Mouse (Mus musculus): ENCODE results near the gene Gm49450. TPM values are rescaled to one million over a fixed set of nuclear protein-coding genes. Genes with fewer than 3 reads are reported as not detected.
"Not testable (repeated sequence)": the region's sequence is repeated elsewhere in the genome, so short reads cannot be mapped to it uniquely, and the experiment has no call there.

Gm49450 gene
- polyA plus RNA-seq, 1 experiment, result 82.1 TPM

GRCm38 (mm10) chr15:98940816-98941215 lies 12.5 kb downstream of the Gm49450 start:
- Histone ChIP-seq H3K4me3 (ENCODE audit: control insufficient read depth, insufficient read depth, low read length) (no peak overlapping the region), H3K4me1 (replicated peaks; ENCODE audit: control insufficient read depth, insufficient read depth, low read length) (peaks cover 7% of the 10 kb centered on the region), H3K36me3 (ENCODE audit: control insufficient read depth, insufficient read depth, low read length) (no peaks in the 10 kb centered on the region), H3K27me3 (ENCODE audit: control insufficient read depth, insufficient read depth, low read length) (no peaks in the 10 kb centered on the region), H3K27ac (ENCODE audit: control insufficient read depth, insufficient read depth, low read length) (no peak overlapping the region)
- WGBS, result 91% methylated on average over 10 of the region's 10 CpGs
- TF ChIP-seq CTCF (IDR thresholded peaks at IDR 0.05; ENCODE audit: borderline replicate concordance, control insufficient read depth, extremely low read depth, insufficient read depth, low read length, poor library complexity), result no peak
- TF ChIP-seq POLR2A (IDR thresholded peaks at IDR 0.05; ENCODE audit: control insufficient read depth, extremely low read depth, insufficient read depth, low read length, poor library complexity), result no peak
- no peak for DNase-seq

GRCm38 (mm10) chr15:98934217-98934839 lies 19.0 kb downstream of the Gm49450 start, which contains the start of gene Tuba1b:
Tuba1b (minus strand) TSS chr15:98934565.
- TF ChIP-seq CTCF (IDR thresholded peaks at IDR 0.05; ENCODE audit: borderline replicate concordance, control insufficient read depth, extremely low read depth, insufficient read depth, low read length, poor library complexity), result 0 out of 2 replicates have a peak, but pooled peaks have one; percentile 30
- peak; percentile 69 for TF ChIP-seq POLR2A (IDR thresholded peaks at IDR 0.05; ENCODE audit: control insufficient read depth, extremely low read depth, insufficient read depth, low read length, poor library complexity)
- peak; percentile 86 for DNase-seq

GRCm38 (mm10) chr15:98933833-98934216 lies 19.5 kb downstream of the Gm49450 start:
- TF ChIP-seq CTCF (IDR thresholded peaks at IDR 0.05; ENCODE audit: borderline replicate concordance, control insufficient read depth, extremely low read depth, insufficient read depth, low read length, poor library complexity) (peak; percentile 51; the same call in 1 of the 2 replicates), POLR2A (IDR thresholded peaks at IDR 0.05; ENCODE audit: control insufficient read depth, extremely low read depth, insufficient read depth, low read length, poor library complexity) (peak; percentile 64)
- peak; percentile 94 for DNase-seq
- under 1% methylated on average over 35 of the region's 35 CpGs for WGBS

More at GRCm38 (mm10) chr15:98934217-98934839, 19.0 kb downstream of the Gm49450 start, which contains the start of gene Tuba1b:
- Histone ChIP-seq H3K27me3 (ENCODE audit: control insufficient read depth, insufficient read depth, low read length) (no peaks in the 10 kb centered on the region), H3K4me1 (replicated peaks; ENCODE audit: control insufficient read depth, insufficient read depth, low read length) (peaks cover 14% of the 10 kb centered on the region), H3K36me3 (ENCODE audit: control insufficient read depth, insufficient read depth, low read length) (peaks cover 8% of the 10 kb centered on the region; the same call in 1 of the 2 replicates), H3K4me3 (ENCODE audit: control insufficient read depth, insufficient read depth, low read length) (peak within 1 kb of the TSS; percentile 83), H3K27ac (ENCODE audit: control insufficient read depth, insufficient read depth, low read length) (peak within 1 kb of the TSS; percentile 80)
- WGBS, result under 1% methylated on average over 58 of the region's 58 CpGs

GRCm38 (mm10) chr15:98933004-98933671 lies 20.2 kb downstream of the Gm49450 start:
- peak; percentile 25 for DNase-seq
- Histone ChIP-seq H3K27ac (ENCODE audit: control insufficient read depth, insufficient read depth, low read length) (peak overlapping the region; percentile 40), H3K4me1 (replicated peaks; ENCODE audit: control insufficient read depth, insufficient read depth, low read length) (peaks cover 18% of the 10 kb centered on the region), H3K4me3 (ENCODE audit: control insufficient read depth, insufficient read depth, low read length) (peak overlapping the region; percentile 38)
- not testable (repeated sequence) for H3K36me3 ChIP-seq (ENCODE audit: control insufficient read depth, insufficient read depth, low read length); H3K27me3 ChIP-seq (ENCODE audit: control insufficient read depth, insufficient read depth, low read length)
- 4% methylated on average over 8 of the region's 9 CpGs for WGBS

More at GRCm38 (mm10) chr15:98933833-98934216, 19.5 kb downstream of the Gm49450 start:
- H3K4me3 ChIP-seq (ENCODE audit: control insufficient read depth, insufficient read depth, low read length), result peak overlapping the region; percentile 83
- H3K36me3 ChIP-seq (ENCODE audit: control insufficient read depth, insufficient read depth, low read length), result peaks cover 8% of the 10 kb centered on the region; the same call in 1 of the 2 replicates
- H3K27ac ChIP-seq (ENCODE audit: control insufficient read depth, insufficient read depth, low read length), result peak overlapping the region; percentile 80
- H3K4me1 ChIP-seq (replicated peaks; ENCODE audit: control insufficient read depth, insufficient read depth, low read length), result peaks cover 14% of the 10 kb centered on the region
- no peaks in the 10 kb centered on the region for H3K27me3 ChIP-seq (ENCODE audit: control insufficient read depth, insufficient read depth, low read length)

DNA sequence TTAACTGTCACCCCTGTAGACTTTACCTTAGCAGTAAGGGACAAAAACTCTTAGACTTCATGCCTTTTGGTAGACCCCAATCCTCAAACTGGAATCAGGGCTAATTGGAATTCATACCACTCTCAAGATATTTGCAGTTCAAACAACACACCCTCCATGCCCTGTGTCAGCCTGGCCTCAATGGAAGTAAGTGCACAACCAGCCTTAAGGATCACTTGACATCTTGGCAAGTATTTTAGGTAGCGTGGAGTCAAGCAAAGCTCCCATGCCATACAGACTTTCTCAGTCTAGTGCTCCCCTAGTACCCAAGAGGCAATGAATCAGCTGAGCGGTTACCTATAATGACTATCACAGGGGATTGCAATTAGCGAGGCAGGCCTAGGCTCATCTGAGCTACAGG lies 22.4 kb downstream of the Gm49450 start:
- Histone ChIP-seq H3K27ac (ENCODE audit: control insufficient read depth, insufficient read depth, low read length) (no peak overlapping the region), H3K36me3 (ENCODE audit: control insufficient read depth, insufficient read depth, low read length) (peaks cover 8% of the 10 kb centered on the region; the same call in 1 of the 2 replicates), H3K4me3 (ENCODE audit: control insufficient read depth, insufficient read depth, low read length) (no peak overlapping the region), H3K27me3 (ENCODE audit: control insufficient read depth, insufficient read depth, low read length) (no peaks in the 10 kb centered on the region), H3K4me1 (replicated peaks; ENCODE audit: control insufficient read depth, insufficient read depth, low read length) (peaks cover 18% of the 10 kb centered on the region)
- WGBS, result 92% methylated on average over 3 of the region's 3 CpGs
- DNase-seq, result no peak
- TF ChIP-seq CTCF (IDR thresholded peaks at IDR 0.05; ENCODE audit: borderline replicate concordance, control insufficient read depth, extremely low read depth, insufficient read depth, low read length, poor library complexity), result no peak
- no peak for TF ChIP-seq POLR2A (IDR thresholded peaks at IDR 0.05; ENCODE audit: control insufficient read depth, extremely low read depth, insufficient read depth, low read length, poor library complexity)

DNA sequence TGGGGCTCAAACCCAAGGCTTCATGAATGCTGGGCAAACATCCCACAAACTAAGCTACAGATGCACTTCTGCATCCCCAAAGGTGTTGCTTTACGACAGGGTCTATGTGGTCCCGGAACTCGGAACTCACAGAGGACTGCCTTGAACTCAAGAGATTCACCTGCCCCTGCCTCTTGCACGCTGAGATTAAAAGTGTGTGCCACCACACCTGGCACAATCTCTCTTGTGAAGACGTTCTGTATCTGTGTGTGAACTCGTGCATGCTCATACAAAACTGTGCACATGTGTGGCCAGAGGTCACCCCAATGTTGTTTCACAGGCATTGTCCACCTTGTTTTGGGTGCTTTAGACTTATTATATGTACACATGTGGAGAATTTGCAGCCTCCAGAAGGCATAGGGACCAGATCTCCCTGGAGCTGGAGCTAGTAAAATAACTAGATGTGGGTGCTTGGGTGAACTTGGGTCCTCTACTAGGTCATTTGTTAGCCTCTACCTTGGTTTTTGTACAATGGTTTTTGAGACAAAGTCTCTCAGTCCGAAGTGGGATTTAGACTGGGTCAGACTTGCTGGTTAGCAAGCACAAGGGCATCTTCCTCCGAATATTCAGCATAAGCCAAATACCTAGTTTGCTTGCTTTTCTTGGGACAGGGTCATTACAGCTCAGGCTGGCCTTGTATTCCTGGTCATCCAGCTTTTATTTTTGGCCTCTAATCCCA lies 23.2 kb downstream of the Gm49450 start:
- no peak for DNase-seq
- Histone ChIP-seq H3K36me3 (ENCODE audit: control insufficient read depth, insufficient read depth, low read length) (peaks cover 8% of the 10 kb centered on the region; the same call in 1 of the 2 replicates), H3K27ac (ENCODE audit: control insufficient read depth, insufficient read depth, low read length) (no peak overlapping the region), H3K4me3 (ENCODE audit: control insufficient read depth, insufficient read depth, low read length) (no peak overlapping the region), H3K27me3 (ENCODE audit: control insufficient read depth, insufficient read depth, low read length) (no peaks in the 10 kb centered on the region), H3K4me1 (replicated peaks; ENCODE audit: control insufficient read depth, insufficient read depth, low read length) (peaks cover 14% of the 10 kb centered on the region)
- WGBS, result 73% methylated on average over 8 of the region's 8 CpGs
- TF ChIP-seq POLR2A (IDR thresholded peaks at IDR 0.05; ENCODE audit: control insufficient read depth, extremely low read depth, insufficient read depth, low read length, poor library complexity) (no peak), CTCF (IDR thresholded peaks at IDR 0.05; ENCODE audit: borderline replicate concordance, control insufficient read depth, extremely low read depth, insufficient read depth, low read length, poor library complexity) (no peak)
